Mouse (Mus musculus) stomach, embryonic 16.5 days (tissue): Measurements from ENCODE around the gene Rgs5. TPM values are rescaled to one million over a fixed set of nuclear protein-coding genes. Genes with fewer than 3 reads are reported as not detected.

Experiments
- polyA plus RNA-seq: library from polyadenylated mRNA; unstranded; fragments of >200 nt; fragmentation: Nextera tagmentation; extraction: Ambion mirVana; gene quantifications from 2 replicates; pipeline ENCODE4 v1.2.1, GENCODE M21; 2015

Gene Rgs5
- polyA plus RNA-seq, 1 experiment from 2014 or later: 21.7 TPM

Other genes with a start within 250 kb of the Rgs5 start
- 40.2 and 42.7 TPM in 2 replicates for gene Nuf2, start 124.0 kb upstream of the Rgs5 start, polyA plus RNA-seq
- 8.3 and 9.0 TPM in 2 replicates for gene Rgs4, start 92.1 kb downstream of the Rgs5 start, polyA plus RNA-seq